Mouse (Mus musculus) heart, postnatal 0 days (tissue): Measurements from ENCODE around the gene Hpcal1.

Experiments
- CTCF ChIP-seq: IDR thresholded peaks from 2 replicates; pipeline ENCODE4 v1.5.1; 2016; ENCODE audit warnings: antibody characterized with exemption, control low read depth, low read depth
- EP300 ChIP-seq: IDR thresholded peaks from 2 replicates; pipeline ENCODE4 v1.6.1; 2016; ENCODE audit warnings: antibody characterized with exemption, low read depth

- TF ChIP-seq CTCF = no peak
- TF ChIP-seq EP300 = no peak
Measured at GRCm38 (mm10) chr12:17726576-17727320, 36.1 kb downstream of the Hpcal1 start.
